ENCODE assay signal across 8 mouse cellular contexts in the genomic region with DNA sequence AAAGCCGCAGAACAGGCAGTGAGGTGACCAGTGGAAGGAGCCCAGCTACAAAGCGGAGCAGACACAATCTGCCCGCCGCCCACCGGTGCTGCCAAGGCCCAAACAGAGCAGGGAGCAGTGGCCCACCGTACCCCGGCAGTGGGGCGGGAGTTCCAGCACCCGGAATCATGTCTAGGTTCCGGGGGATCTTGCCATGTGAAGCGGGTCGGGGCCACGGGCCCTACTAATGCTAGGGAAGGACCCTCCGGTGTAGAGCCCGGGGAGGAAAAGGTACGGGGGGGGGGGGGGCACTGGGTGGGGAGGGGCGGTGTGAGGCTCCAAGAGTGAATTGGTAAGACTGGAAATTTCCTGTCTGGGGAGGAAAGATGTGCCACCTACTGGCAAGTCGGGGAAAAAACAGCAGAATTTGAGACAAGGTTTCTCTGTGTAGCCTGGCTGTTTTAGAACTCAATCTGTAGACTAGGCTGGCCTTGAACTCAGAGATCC. TPM values are rescaled to one million over a fixed set of nuclear protein-coding genes. Genes with fewer than 3 reads are reported as not detected.
DNase-seq lines count a peak whose midpoint lies in the region; ATAC-seq and TF ChIP-seq lines count a peak whose summit lies in the region.

No protein-coding gene starts in this region.

- H3K9ac ChIP-seq in heart, embryonic 11.5 days (ENCODE audit: low read depth, low read length) = peak overlapping the region; percentile 52
- H3K9ac ChIP-seq in kidney, embryonic 16.5 days (replicated peaks; ENCODE audit: low read length) = peak overlapping the region; percentile 65

- H3K4me3 ChIP-seq in thymus, adult 2 months (ENCODE audit: control insufficient read depth, insufficient read depth, low read length) = no peak overlapping the region
- H3K4me3 ChIP-seq in heart, embryonic 11.5 days (ENCODE audit: low read depth, low read length) = peak overlapping the region; percentile 35
- peak overlapping the region; percentile 46 for H3K4me3 ChIP-seq in kidney, embryonic 16.5 days (ENCODE audit: low read length)

- peak; percentile 32 for DNase-seq in thymus, adult 2 months
- DNase-seq in thymus, adult 18-20 months = no peak
- peak; percentile 65 to 73 for DNase-seq in cerebellum, postnatal 10 days
- peak; percentile 60 for DNase-seq in lung, postnatal 10 days
- DNase-seq in right cerebral cortex, postnatal 4 days = peak; percentile 38
- DNase-seq in spleen, postnatal 36 days (ENCODE audit: low spot score in 2 of 2) = no peak

- no peak for TF ChIP-seq CTCF in thymus, adult 2 months (IDR thresholded peaks at IDR 0.05; ENCODE audit: borderline replicate concordance, control insufficient read depth, extremely low read depth, insufficient read depth, low read length, poor library complexity)

- no peaks in the 10 kb centered on the region for H3K27me3 ChIP-seq in thymus, adult 2 months (ENCODE audit: control insufficient read depth, insufficient read depth, low read length)
- 0 out of 2 replicates have a peak, but pooled peaks cover 5% of the 10 kb centered on the region for H3K27me3 ChIP-seq in heart, embryonic 11.5 days (ENCODE audit: control insufficient read depth, insufficient read depth, low read length)
- H3K27me3 ChIP-seq in kidney, embryonic 16.5 days (ENCODE audit: insufficient read depth, low read length) = no peaks in the 10 kb centered on the region

- no peak for ATAC-seq in heart, embryonic 11.5 days (replicated peaks; ENCODE audit: insufficient number of reproducible peaks, low FRiP score, low TSS enrichment)
- no peak for ATAC-seq in kidney, embryonic 16.5 days (ENCODE audit: low FRiP score, low TSS enrichment)

- H3K9me3 ChIP-seq in heart, embryonic 11.5 days (replicated peaks; ENCODE audit: control insufficient read depth, low read length) = no peaks in the 10 kb centered on the region
- no peaks in the 10 kb centered on the region for H3K9me3 ChIP-seq in kidney, embryonic 16.5 days (ENCODE audit: low read length)

- no peak overlapping the region for H3K27ac ChIP-seq in thymus, adult 2 months (ENCODE audit: control insufficient read depth, insufficient read depth, low read length)
- H3K27ac ChIP-seq in heart, embryonic 11.5 days (ENCODE audit: low read depth, low read length) = no peak overlapping the region
- H3K27ac ChIP-seq in kidney, embryonic 16.5 days (ENCODE audit: low read length) = no peak overlapping the region

- no peaks in the 10 kb centered on the region for H3K36me3 ChIP-seq in thymus, adult 2 months (ENCODE audit: control insufficient read depth, insufficient read depth, low read length)
- peaks cover 4% of the 10 kb centered on the region for H3K36me3 ChIP-seq in heart, embryonic 11.5 days (ENCODE audit: control insufficient read depth, insufficient read depth, low read length)
- peaks cover 5% of the 10 kb centered on the region for H3K36me3 ChIP-seq in kidney, embryonic 16.5 days (ENCODE audit: insufficient read depth, low read length)

- no peak for TF ChIP-seq POLR2A in thymus, adult 2 months (IDR thresholded peaks at IDR 0.05; ENCODE audit: control insufficient read depth, extremely low read depth, insufficient read depth, low read length, poor library complexity)

- peak overlapping the region; percentile 64 for H3K4me2 ChIP-seq in heart, embryonic 11.5 days
- H3K4me2 ChIP-seq in kidney, embryonic 16.5 days (replicated peaks; ENCODE audit: low read depth, low read length) = peak overlapping the region; percentile 66

- 16% methylated on average over 18 of the region's 18 CpGs for WGBS in thymus, adult 2 months
- WGBS in heart, embryonic 11.5 days (ENCODE audit: insufficient replicate concordance) = 8% methylated on average over 17 of the region's 18 CpGs
- WGBS in kidney, embryonic 16.5 days = 24% methylated on average over 17 of the region's 18 CpGs

- no peaks in the 10 kb centered on the region for H3K4me1 ChIP-seq in thymus, adult 2 months (replicated peaks; ENCODE audit: control insufficient read depth, insufficient read depth, low read length)
- no peaks in the 10 kb centered on the region for H3K4me1 ChIP-seq in heart, embryonic 11.5 days (ENCODE audit: control insufficient read depth, insufficient read depth, low read length)
- peaks cover 3% of the 10 kb centered on the region; the same call in 1 of the 2 replicates for H3K4me1 ChIP-seq in kidney, embryonic 16.5 days (ENCODE audit: insufficient read depth, low read length)

RNA-seq across cellular contexts. Expression of a gene that starts 33.8 kb away (rescaled TPM):
- 18.6 and 25.0 TPM in 2 replicates for polyA plus RNA-seq in thymus, adult 2 months (2012; rRNA removed)
- 62.6 and 66.3 TPM in 2 replicates for polyA plus RNA-seq in heart, embryonic 11.5 days (2014; fragmentation: Nextera tagmentation; extraction: Ambion mirVana)
- polyA plus RNA-seq in kidney, embryonic 16.5 days (2015; fragmentation: Nextera tagmentation; extraction: Ambion mirVana) = 63.1 and 69.9 TPM in 2 replicates

RNA-seq across cellular contexts. Expression of a gene that starts 49.8 kb away (rescaled TPM):
- polyA plus RNA-seq in thymus, adult 2 months (2012; rRNA removed) = 0.66 and 1.2 TPM in 2 replicates
- 0.39 and 0.44 TPM in 2 replicates for polyA plus RNA-seq in heart, embryonic 11.5 days (2014; fragmentation: Nextera tagmentation; extraction: Ambion mirVana)
- polyA plus RNA-seq in kidney, embryonic 16.5 days (2015; fragmentation: Nextera tagmentation; extraction: Ambion mirVana) = 0.45 and 0.54 TPM in 2 replicates

RNA-seq across cellular contexts. Expression of a gene that starts 56.6 kb away (rescaled TPM):
- polyA plus RNA-seq in thymus, adult 2 months (2012; rRNA removed) = not detected in 2 replicates
- not detected in 2 replicates for polyA plus RNA-seq in heart, embryonic 11.5 days (2014; fragmentation: Nextera tagmentation; extraction: Ambion mirVana)
- not detected in 2 replicates for polyA plus RNA-seq in kidney, embryonic 16.5 days (2015; fragmentation: Nextera tagmentation; extraction: Ambion mirVana)

Comparison
In these comparisons a context has a peak if more than half of its experiments do, and no peak if none do; other contexts are left out.
1. DNase-seq: peak in thymus, adult 2 months (single experiment), cerebellum, postnatal 10 days (2 of 2), lung, postnatal 10 days (single experiment) and right cerebral cortex, postnatal 4 days (single experiment); none in thymus, adult 18-20 months (0 of 2) and spleen, postnatal 36 days (0 of 2).